Mouse (Mus musculus) thymus, postnatal 14 days (tissue): ENCODE measurements around the gene Zfand2a.
A peak's percentile ranks its signal among the peaks of the same experiment; 100 is the strongest.

Experiments
- DNase-seq: peaks from one replicate; pipeline ENCODE4 v3.0.0; 2021

The Zfand2a gene

GRCm38 (mm10) chr5:139484185-139484814, at the start of gene Zfand2a:
Zfand2a (minus strand) TSS chr5:139484549.
- DNase-seq: peak; percentile 99

GRCm38 (mm10) chr5:139528851-139529250, 44.5 kb upstream of the Zfand2a start:
- no peak for DNase-seq

GRCm38 (mm10) chr5:139521987-139522386, 37.6 kb upstream of the Zfand2a start:
- no peak for DNase-seq

GRCm38 (mm10) chr5:139520069-139520834, 35.9 kb upstream of the Zfand2a start:
- DNase-seq: no peak

GRCm38 (mm10) chr5:139516281-139516680, 31.9 kb upstream of the Zfand2a start:
- DNase-seq: no peak

DNA sequence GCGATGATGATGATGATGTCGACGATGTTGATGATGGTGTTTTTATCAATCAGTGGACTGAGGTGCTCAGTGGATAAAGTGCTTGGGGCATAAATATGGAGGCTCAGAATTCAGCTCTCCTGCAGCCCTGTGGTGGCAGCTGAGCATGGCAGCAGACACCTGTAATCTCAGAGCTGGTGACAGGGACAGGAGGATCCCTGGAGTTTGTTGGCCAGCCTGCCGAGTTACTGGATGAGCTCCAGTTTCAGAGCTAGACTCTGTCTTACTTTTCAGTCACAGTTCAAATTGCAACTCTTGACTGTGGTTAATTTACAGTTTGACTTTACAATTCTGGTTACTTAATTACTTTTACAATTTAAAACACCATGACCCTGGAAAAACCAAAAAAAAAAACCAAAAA, 27.9 kb upstream of the Zfand2a start:
- DNase-seq: no peak

GRCm38 (mm10) chr5:139510682-139511366, 26.5 kb upstream of the Zfand2a start:
- DNase-seq: peak; percentile 47

DNA sequence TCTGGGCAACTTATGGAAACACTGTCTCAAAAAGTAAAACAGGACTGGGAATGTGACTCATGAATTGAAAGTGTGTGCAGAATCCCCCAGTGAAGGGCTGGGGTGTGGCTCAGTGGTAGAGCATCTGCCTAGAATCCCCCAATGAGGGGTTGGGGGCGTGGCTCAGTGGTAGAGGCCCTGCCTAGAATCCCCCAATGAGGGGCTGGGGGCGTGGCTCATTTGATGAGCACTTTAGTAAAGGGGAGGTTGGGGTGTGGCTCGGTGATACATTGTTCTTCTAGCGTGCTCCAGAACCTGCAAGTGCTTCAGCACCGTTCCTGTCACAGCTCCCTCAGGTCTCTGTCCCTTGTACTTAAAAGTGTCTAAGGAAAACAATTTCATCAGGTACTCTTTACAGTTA, 21.9 kb upstream of the Zfand2a start:
- no peak for DNase-seq

GRCm38 (mm10) chr5:139505073-139505606, 20.8 kb upstream of the Zfand2a start:
- DNase-seq: peak; percentile 80

DNA sequence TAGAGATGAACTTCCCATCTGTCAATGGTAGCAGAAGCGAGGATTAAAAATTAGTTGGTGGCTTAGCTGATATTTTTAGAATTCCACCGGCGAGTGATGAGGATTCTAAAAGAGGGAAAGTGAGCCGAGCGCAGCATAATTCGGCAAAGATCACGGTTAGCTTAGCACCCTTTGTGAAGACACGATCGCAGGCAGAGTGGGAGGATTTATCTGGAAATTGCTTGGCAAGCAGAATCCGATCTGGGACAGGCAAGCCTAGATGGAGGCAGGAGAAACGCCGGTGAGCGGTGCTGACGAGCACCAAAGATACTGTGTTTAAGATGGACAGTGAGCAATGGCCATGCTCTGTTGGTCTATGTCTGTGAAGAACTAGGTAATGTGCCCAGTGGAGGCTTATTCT, 17.9 kb upstream of the Zfand2a start:
- DNase-seq: no peak

DNA sequence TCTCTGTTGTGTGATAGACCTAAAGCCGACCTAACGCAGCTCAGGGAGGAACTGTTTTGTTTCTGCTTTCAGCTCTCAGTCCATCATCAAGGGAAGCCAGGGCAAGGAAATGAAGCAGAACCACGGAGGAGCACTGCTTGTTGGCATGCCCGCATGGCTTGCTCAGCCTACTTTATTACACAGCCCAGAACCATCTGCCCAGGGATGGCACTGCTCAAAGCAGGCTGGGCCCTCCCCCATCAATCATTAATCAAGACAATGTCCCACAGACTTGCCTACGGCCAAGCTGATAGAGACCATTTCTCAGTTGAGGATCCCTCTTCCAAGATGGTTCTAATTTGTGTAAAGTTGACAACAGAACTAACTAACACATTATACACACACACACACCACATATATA, 14.4 kb upstream of the Zfand2a start:
- DNase-seq: no peak

DNA sequence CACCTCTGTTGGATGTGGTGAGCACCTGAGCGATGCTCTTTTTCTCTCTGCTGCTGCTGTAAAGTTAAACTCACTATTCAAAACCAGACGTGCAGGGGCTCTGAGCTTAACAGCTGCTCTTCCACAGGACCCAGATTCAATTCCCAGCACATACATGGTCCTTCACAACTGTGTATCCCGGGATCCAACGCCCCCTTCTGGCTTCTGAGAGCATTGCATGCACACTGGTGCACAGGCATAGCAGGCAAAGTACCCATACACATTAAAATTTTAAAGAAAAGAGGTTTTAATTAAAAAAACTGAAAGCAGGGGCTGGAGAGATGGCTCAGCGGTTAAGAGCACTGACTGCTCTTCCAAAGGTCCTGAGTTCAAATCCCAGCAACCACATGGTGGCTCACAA, 12.6 kb upstream of the Zfand2a start:
- no peak for DNase-seq

- DNase-seq: peak; percentile 10
Measured at GRCm38 (mm10) chr5:139495019-139495669, 10.8 kb upstream of the Zfand2a start.

GRCm38 (mm10) chr5:139493690-139494089, 9.3 kb upstream of the Zfand2a start:
- no peak for DNase-seq

DNA sequence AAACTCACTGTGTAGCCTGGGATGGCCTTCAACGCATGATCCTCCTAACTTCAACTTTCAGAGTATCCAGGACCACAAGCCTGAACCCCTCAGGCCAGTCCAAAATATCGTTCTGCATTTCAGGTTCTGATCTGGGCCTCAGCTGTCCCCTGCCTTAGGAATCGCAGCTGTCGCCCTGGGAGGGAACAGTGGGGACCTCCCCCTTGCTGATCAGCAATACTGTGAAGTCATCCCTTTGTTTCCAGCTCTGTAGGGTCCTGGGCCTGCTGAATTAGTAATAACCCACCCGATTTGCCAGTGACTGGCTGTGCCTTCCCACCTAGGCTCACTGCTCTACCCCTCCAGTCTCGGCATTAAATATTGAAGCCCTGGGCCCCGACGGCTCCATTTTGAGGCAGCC, 7.0 kb upstream of the Zfand2a start:
- no peak for DNase-seq

- DNase-seq: no peak
Measured at GRCm38 (mm10) chr5:139490131-139490530, 5.8 kb upstream of the Zfand2a start.

GRCm38 (mm10) chr5:139483171-139483848, 1.0 kb downstream of the Zfand2a start:
- DNase-seq: no peak

- DNase-seq: no peak
Measured at GRCm38 (mm10) chr5:139480406-139480805, 3.9 kb downstream of the Zfand2a start.

DNA sequence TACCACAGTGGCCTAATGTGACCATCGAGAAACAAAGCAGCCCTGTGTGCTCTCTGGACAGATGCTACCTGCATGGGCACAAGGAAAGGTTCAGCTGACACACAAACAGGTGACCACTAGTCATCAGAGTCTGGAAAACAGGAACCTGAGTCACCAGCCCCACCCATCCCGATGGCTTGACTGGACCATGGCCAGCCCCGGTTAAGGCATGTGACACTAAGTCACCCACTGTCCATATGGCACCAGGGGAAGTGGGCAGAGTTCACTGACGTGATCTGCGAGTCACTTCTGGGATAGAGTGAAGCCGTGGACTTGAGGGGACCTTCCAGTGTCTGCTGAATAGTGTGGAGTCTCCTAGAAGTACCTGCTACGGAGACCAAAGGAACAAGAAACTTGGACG, 5.3 kb downstream of the Zfand2a start:
- no peak for DNase-seq

GRCm38 (mm10) chr5:139474741-139475140, 9.6 kb downstream of the Zfand2a start:
- DNase-seq: no peak

- peak; percentile 38 for DNase-seq
Measured at GRCm38 (mm10) chr5:139467998-139468397, 16.4 kb downstream of the Zfand2a start.

DNA sequence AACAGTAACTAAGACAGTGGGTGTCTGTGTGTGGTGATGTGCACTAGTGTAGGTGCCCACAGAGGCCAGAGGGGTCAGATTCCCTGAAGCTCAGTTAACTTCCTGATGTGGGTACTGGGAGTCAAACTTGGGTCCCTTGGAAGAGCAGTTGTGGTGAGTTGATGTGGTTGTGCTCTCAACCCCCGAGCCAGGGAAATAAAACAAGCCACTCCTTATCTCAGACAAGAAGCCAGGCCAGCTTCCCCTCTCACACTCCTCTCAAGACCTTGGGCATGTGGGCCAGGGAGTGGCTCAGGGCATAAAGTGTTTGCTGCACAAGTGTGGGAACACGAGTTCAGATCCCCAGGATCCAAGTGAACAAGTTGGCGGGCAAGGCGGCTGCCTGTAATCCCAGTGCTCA, 17.5 kb downstream of the Zfand2a start:
- no peak for DNase-seq

- DNase-seq: no peak
Measured at GRCm38 (mm10) chr5:139466373-139466772, 18.0 kb downstream of the Zfand2a start.
